Mouse (Mus musculus) frontal cortex, postnatal 25 days (tissue): ENCODE results near the gene Uqcrq.

Source experiments
- DNase-seq, 2 experiments: peaks; one replicate each; pipeline ENCODE4 v3.0.0; 2022; ENCODE audit warnings: low spot score in 2 of 2

The Uqcrq gene

DNA sequence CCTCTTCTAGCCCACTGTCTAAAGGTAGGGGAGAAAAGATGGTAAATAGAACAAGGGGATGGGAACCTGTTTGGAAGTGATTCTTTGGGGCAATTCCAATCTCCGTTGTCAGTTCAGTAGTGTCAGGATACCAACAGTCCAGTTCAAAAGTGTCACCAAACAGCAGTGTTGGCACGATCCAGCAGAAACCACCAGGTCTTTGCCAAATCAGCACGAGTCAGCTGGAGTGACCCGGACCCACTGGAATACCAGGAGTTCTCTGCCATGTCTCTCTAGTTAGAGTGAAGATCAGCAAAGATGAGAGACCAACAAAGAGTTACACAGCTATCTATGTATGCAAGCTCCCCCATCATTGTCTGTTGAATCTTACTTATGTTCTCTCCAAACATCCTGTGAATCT is 16.8 kb downstream of the Uqcrq start:
- no peak for DNase-seq

DNA sequence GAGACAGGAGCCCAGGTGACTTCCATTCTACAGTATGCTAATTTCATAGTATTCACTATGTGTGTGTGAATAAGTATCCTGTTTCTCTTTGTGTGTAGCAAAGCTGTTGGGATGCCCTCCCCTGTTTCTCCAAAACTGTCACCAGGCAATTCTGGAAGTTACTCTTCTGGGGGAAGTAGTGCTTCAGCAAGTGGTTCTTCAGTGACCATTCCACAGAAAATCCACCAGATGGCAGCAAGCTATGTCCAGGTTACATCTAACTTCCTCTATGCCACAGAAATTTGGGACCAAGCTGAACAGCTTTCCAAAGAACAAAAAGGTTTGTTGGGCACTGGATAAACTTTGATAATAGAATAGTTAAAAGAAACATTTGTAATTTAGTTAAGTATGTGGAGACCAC is 18.9 kb downstream of the Uqcrq start:
- DNase-seq = no peak

DNA sequence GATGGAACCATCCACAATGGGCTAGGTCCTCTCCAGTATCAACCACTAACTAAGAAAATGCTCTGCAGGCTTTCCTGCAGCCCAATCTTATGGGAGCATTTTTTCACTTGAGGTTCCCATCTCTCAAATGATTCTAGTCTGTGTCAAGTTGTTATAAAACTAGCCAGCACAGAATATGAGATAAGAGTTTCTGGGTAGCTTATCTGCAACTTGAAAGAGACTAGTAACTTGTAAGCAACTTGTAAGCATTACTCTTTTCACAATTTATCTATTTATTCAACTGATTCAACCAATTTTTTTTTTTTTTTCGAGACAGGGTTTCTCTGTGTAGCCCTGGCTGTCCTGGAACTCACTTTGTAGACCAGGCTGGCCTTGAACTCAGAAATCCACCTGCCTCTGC is 27.0 kb downstream of the Uqcrq start:
- DNase-seq = no peak

GRCm38 (mm10) chr11:53393856-53394255 is 36.8 kb downstream of the Uqcrq start:
- DNase-seq = no peak

DNA sequence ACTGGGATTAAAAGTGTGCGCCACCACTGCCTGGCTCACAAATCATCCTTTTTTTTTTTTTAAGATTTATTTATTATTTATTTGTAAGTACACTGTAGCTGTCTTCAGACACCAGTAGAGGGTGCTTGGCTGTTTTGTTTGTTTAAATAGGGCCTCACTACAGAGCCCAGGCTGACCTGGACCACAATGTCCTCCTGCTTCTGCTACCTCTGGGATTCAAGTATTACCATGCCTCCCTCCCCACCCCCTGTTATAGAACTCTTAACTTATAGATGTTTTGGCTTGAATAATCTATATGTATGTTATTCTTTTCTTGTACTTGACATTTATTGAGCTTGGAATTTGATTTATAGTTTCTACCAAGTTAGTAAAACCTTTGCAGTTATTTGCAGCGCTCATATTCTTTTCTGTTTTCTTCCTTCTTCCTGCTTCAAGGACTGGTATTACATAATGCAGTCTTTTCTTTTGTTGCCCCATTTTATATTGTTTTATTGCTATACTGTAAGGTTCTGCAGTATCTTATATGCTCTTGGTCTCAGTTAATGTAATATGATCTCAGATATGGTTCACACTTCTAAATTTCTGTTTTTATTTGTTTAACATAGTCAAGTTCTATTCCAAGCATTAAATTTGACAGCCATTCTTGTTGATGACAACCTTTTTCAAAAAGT is 46.7 kb downstream of the Uqcrq start:
- DNase-seq = no peak

DNA sequence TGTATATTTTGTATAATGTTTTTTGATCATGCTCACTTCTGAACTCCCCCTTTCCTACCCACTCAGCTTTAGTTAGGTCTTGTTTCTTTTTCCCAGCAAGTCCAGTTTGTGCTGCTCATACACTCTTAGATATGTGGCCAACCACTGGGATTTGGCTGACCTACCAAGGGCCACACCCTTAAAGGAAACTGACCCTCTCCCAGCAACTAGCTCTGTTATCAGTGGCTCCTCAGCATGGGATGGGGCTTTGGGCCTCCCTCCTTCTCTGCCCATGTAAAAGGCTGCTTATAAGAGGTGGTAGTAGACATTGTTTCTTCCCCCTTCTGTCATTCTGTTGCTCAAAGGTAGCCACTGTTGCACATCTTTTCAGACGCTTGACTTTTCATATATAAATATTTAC is 51.7 kb downstream of the Uqcrq start:
- DNase-seq = no peak
